Mouse (Mus musculus) MEL (cell line): ENCODE results near the gene Dffa. TPM values are rescaled to one million over a fixed set of nuclear protein-coding genes. Genes with fewer than 3 reads are reported as not detected.

ENCODE experiments used
- DNase-seq: peaks from one replicate; pipeline ENCODE4 v3.0.0; 2011; ENCODE audit warnings: low read depth, low spot score
- H3K27ac ChIP-seq: 2 replicates; pipeline ENCODE4 v1.5.1; 2012; ENCODE audit warnings: low read depth, mild to moderate bottlenecking, control low read depth, low read length, moderate library complexity; ENCODE audit not compliant: control insufficient read depth
- H3K27me3 ChIP-seq, 2 experiments: fragments of 150-350 bp in 1 of 2; sonication (generic) in 1 of 2; 2 replicates each; pipeline ENCODE4 v1.6.1; 2012; ENCODE audit warnings: low read length in 2 of 2, mild to moderate bottlenecking in 2 of 2, improper control_type of control experiment in 1 of 2, moderate library complexity in 1 of 2; ENCODE audit not compliant: insufficient read depth in 2 of 2, control insufficient read depth in 1 of 2
- H3K36me3 ChIP-seq, 2 experiments: 2 replicates each; pipeline ENCODE4 v1.6.1; 2012 to 2014; ENCODE audit warnings: low read length in 2 of 2, improper control_type of control experiment in 1 of 2, inconsistent platforms in 1 of 2, mild to moderate bottlenecking in 1 of 2; ENCODE audit not compliant: insufficient read depth in 2 of 2, control insufficient read depth in 1 of 2
- H3K4me1 ChIP-seq, 2 experiments: fragments of 150-350 bp in 1 of 2; sonication (generic) in 1 of 2; 2 replicates each; pipeline ENCODE4 v1.6.1; 2012; ENCODE audit warnings: low read length in 2 of 2, improper control_type of control experiment in 1 of 2, mild to moderate bottlenecking in 1 of 2; ENCODE audit not compliant: insufficient read depth in 2 of 2, control insufficient read depth in 1 of 2
- H3K4me3 ChIP-seq, 2 experiments: fragments of 150-350 bp in 1 of 2; sonication (generic) in 1 of 2; 2 replicates each; pipeline ENCODE4 v1.5.1; 2012; ENCODE audit warnings: low read depth in 2 of 2, low read length in 2 of 2, mild to moderate bottlenecking in 2 of 2, moderate library complexity in 2 of 2, control low read depth in 1 of 2, improper control_type of control experiment in 1 of 2; ENCODE audit not compliant: control insufficient read depth in 1 of 2, insufficient read depth in 1 of 2
- H3K79me2 ChIP-seq: 2 replicates; pipeline ENCODE4 v1.6.1; 2012; ENCODE audit warnings: mild to moderate bottlenecking, low read length, moderate library complexity; ENCODE audit not compliant: control insufficient read depth, poor library complexity, insufficient read depth
- H3K9ac ChIP-seq: 2 replicates; pipeline ENCODE4 v1.6.1; 2012; ENCODE audit warnings: low read depth, mild to moderate bottlenecking, control low read depth, low read length, moderate library complexity; ENCODE audit not compliant: control insufficient read depth, poor library complexity, severe bottlenecking
- H3K9me3 ChIP-seq: fragments of 150-350 bp; sonication (generic); replicated peaks from 2 replicates; pipeline ENCODE4 v1.6.1; 2012; ENCODE audit warnings: mild to moderate bottlenecking, low read length, improper control_type of control experiment, moderate library complexity; ENCODE audit not compliant: insufficient read depth
- CHD1 ChIP-seq: IDR thresholded peaks from 2 replicates; pipeline ENCODE4 v1.6.1; 2012; ENCODE audit warnings: low read depth, mild to moderate bottlenecking, inconsistent platforms, low read length, improper control_type of control experiment
- CTCF ChIP-seq, 3 experiments: IDR thresholded peaks in 2 of 3; conservative IDR thresholded peaks in 1 of 3; 2 replicates each; pipeline ENCODE4 v1.5.1; 2011 to 2012; ENCODE audit warnings: low read length in 3 of 3, low read depth in 2 of 3, mild to moderate bottlenecking in 2 of 3, improper control_type of control experiment in 1 of 3, inconsistent platforms in 1 of 3, mixed read lengths in 1 of 3, moderate library complexity in 1 of 3; ENCODE audit not compliant: control insufficient read depth in 1 of 3, insufficient read depth in 1 of 3, poor library complexity in 1 of 3, severe bottlenecking in 1 of 3
- ELF1 ChIP-seq: IDR thresholded peaks from 2 replicates; pipeline ENCODE4 v1.6.1; 2014; ENCODE audit warnings: low read depth, mild to moderate bottlenecking, inconsistent platforms, low read length, improper control_type of control experiment, moderate library complexity
- EP300 ChIP-seq, 2 experiments: IDR thresholded peaks; 2 replicates each; pipeline ENCODE4 v1.6.1; 2011; ENCODE audit warnings: improper control_type of control experiment in 2 of 2, low read length in 2 of 2, low read depth in 1 of 2, mild to moderate bottlenecking in 1 of 2
- GABPA ChIP-seq: IDR thresholded peaks from 2 replicates; pipeline ENCODE4 v1.6.1; 2012; ENCODE audit warnings: low read depth, mild to moderate bottlenecking, inconsistent platforms, low read length, improper control_type of control experiment, moderate library complexity
- HCFC1 ChIP-seq: IDR thresholded peaks from 2 replicates; pipeline ENCODE4 v1.6.1; 2012; ENCODE audit warnings: low read depth, mild to moderate bottlenecking, inconsistent platforms, low read length, improper control_type of control experiment, moderate library complexity
- MAFK ChIP-seq: IDR thresholded peaks from 2 replicates; pipeline ENCODE4 v1.6.1; 2011; ENCODE audit warnings: low read depth, mild to moderate bottlenecking, low read length, improper control_type of control experiment, borderline replicate concordance
- MAZ ChIP-seq: IDR thresholded peaks from 2 replicates; pipeline ENCODE4 v1.6.1; 2012; ENCODE audit warnings: low read depth, mild to moderate bottlenecking, inconsistent platforms, low read length, improper control_type of control experiment
- MYB ChIP-seq: IDR thresholded peaks from 2 replicates; pipeline ENCODE4 v1.6.1; 2011; ENCODE audit warnings: mild to moderate bottlenecking, low read depth, low read length, improper control_type of control experiment
- NELFE ChIP-seq: IDR thresholded peaks from 2 replicates; pipeline ENCODE4 v1.6.1; 2011; ENCODE audit warnings: low read depth, low read length, improper control_type of control experiment
- POLR2AphosphoS2 ChIP-seq: IDR thresholded peaks from 2 replicates; pipeline ENCODE4 v1.6.1; 2011; ENCODE audit warnings: low read length, improper control_type of control experiment
- RAD21 ChIP-seq: IDR thresholded peaks from 2 replicates; pipeline ENCODE4 v1.6.1; 2011; ENCODE audit warnings: mild to moderate bottlenecking, low read depth, low read length, improper control_type of control experiment
- SMC3 ChIP-seq: IDR thresholded peaks from 2 replicates; pipeline ENCODE4 v1.6.1; 2011; ENCODE audit warnings: low read depth, low read length, improper control_type of control experiment
- TCF12 ChIP-seq: IDR thresholded peaks from 2 replicates; pipeline ENCODE4 v1.6.1; 2014; ENCODE audit warnings: low read depth, mild to moderate bottlenecking, inconsistent platforms, low read length, improper control_type of control experiment, moderate library complexity
- UBTF ChIP-seq: IDR thresholded peaks from 2 replicates; pipeline ENCODE4 v1.6.1; 2012; ENCODE audit warnings: low read depth, mild to moderate bottlenecking, inconsistent platforms, low read length, improper control_type of control experiment, moderate library complexity, borderline replicate concordance; ENCODE audit not compliant: insufficient read depth
- USF1 ChIP-seq: IDR thresholded peaks from 2 replicates; pipeline ENCODE4 v1.6.1; 2014; ENCODE audit warnings: low read depth, mild to moderate bottlenecking, inconsistent platforms, low read length, improper control_type of control experiment, moderate library complexity
- ZC3H11A ChIP-seq: IDR thresholded peaks from 2 replicates; pipeline ENCODE4 v1.6.1; 2012; ENCODE audit warnings: low read depth, mild to moderate bottlenecking, inconsistent platforms, low read length, improper control_type of control experiment
- ZKSCAN1 ChIP-seq: IDR thresholded peaks from 2 replicates; pipeline ENCODE4 v1.6.1; 2012; ENCODE audit warnings: low read depth, mild to moderate bottlenecking, inconsistent platforms, low read length, improper control_type of control experiment, moderate library complexity
- polyA plus RNA-seq, 2 experiments: library from polyadenylated mRNA; stranded (reverse) in 1 of 2; unstranded in 1 of 2; fragments of >175 nt in 1 of 2; fragments of >200 nt in 1 of 2; gene quantifications; 2 replicates each; pipeline versions ENCODE4 v1.2.1 to v1.2.4; 2012; ENCODE audit warnings: low replicate concordance in 2 of 2, low read depth in 1 of 2; ENCODE audit not compliant: insufficient read length in 2 of 2, insufficient read depth in 1 of 2, missing spikeins in 1 of 2
- total RNA-seq: library from RNA; depleted of rRNA; stranded (reverse); fragments of 300-350 nt; gene quantifications from 2 replicates; pipeline ENCODE4 v1.2.3, GENCODE M21; 2012

Gene Dffa
- total and polyA plus RNA-seq, 3 experiments = 20.2 to 33.0 TPM; not detected in 1

GRCm38 (mm10) chr4:149066672-149067551 is 37.0 kb upstream of the Dffa start:
- H3K4me3 ChIP-seq = no peak overlapping the region
- no peaks in the 10 kb centered on the region for H3K4me1 ChIP-seq
- no peak for TF ChIP-seq GABPA
- no peak for TF ChIP-seq UBTF
- peak; percentile 28 for TF ChIP-seq RAD21
- TF ChIP-seq TCF12 = no peak
- no peak for TF ChIP-seq SMC3
- no peak for TF ChIP-seq CHD1
- no peak for TF ChIP-seq EP300 (IDR thresholded peaks at IDR 0.05; ENCODE audit: low read depth in 1 of 2, low read length in 2 of 2)
- no peak for TF ChIP-seq ELF1
- no peak for TF ChIP-seq MAZ
- no peak for TF ChIP-seq ZKSCAN1
- TF ChIP-seq POLR2AphosphoS2 = no peak
- no peak for TF ChIP-seq USF1
- peak in 2 of 3 experiments; percentile 9 to 26; a peak in 2 of 6 replicates for TF ChIP-seq CTCF (IDR thresholded peaks at IDR 0.05 in 2 of 3, conservative IDR thresholded peaks at IDR 0.05 in 1 of 3; ENCODE audit: control insufficient read depth in 1 of 3, insufficient read depth in 1 of 3, low read depth in 2 of 3, low read length in 3 of 3, poor library complexity in 1 of 3, severe bottlenecking in 1 of 3)
- no peak for TF ChIP-seq ZC3H11A
- H3K9ac ChIP-seq = no peak overlapping the region
- DNase-seq = no peak
- H3K79me2 ChIP-seq = no peaks in the 10 kb centered on the region
- no peak overlapping the region for H3K27ac ChIP-seq
- no peaks in the 10 kb centered on the region for H3K9me3 ChIP-seq
- H3K27me3 ChIP-seq = no peaks in the 10 kb centered on the region
- peaks cover 0 to 3% of the 10 kb centered on the region in 2 experiments; a peak in 2 of 4 replicates for H3K36me3 ChIP-seq

GRCm38 (mm10) chr4:149075073-149075472 is 28.9 kb upstream of the Dffa start:
- H3K36me3 ChIP-seq = peaks cover 0 to 3% of the 10 kb centered on the region in 2 experiments; a peak in 1 of 4 replicates
- H3K4me3 ChIP-seq = no peak overlapping the region
- TF ChIP-seq MAFK = no peak
- TF ChIP-seq NELFE = no peak
- no peak for TF ChIP-seq POLR2AphosphoS2
- no peak for TF ChIP-seq HCFC1
- TF ChIP-seq MYB = no peak
- no peak for TF ChIP-seq CHD1
- no peak for TF ChIP-seq USF1
- TF ChIP-seq, all 39 proteins: peak for 0
- no peaks in the 10 kb centered on the region for H3K4me1 ChIP-seq
- no peaks in the 10 kb centered on the region for H3K9me3 ChIP-seq
- H3K9ac ChIP-seq = no peak overlapping the region
- no peak overlapping the region for H3K27ac ChIP-seq
- H3K79me2 ChIP-seq = peaks cover 1% of the 10 kb centered on the region; the same call in 1 of the 2 replicates
- no peak for DNase-seq
- no peaks in the 10 kb centered on the region for H3K27me3 ChIP-seq
